Mouse (Mus musculus): ENCODE results near the gene Impg2. TPM values are rescaled to one million over a fixed set of nuclear protein-coding genes. Genes with fewer than 3 reads are reported as not detected.

Impg2 gene
- polyA plus RNA-seq, 1 experiment from 2014 or later: 0.26 TPM

DNA sequence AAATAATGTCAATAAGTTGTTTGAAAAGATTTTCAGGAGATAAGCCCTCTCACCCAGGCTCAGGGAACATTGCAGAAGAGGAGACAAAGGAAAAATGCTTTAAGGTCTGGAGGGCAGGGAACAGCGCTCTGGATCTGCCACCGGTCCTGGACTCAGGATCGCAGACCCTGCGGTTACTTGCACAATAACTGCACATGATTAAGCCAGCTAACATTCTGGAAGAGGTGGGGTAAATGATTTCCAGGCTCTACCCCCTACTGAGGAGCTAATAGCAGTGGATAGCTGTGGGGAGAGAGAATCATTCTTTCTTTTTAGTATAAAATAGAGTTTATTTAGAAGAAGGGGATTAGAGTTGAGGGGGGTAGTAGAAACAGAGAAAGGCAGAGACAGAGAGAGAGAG is 103.5 kb downstream of the Impg2 start:
- ATAC-seq: no peak
- no peak overlapping the region for H3K4me3 ChIP-seq
- 24% methylated on average over 4 of the region's 4 CpGs for WGBS

GRCm38 (mm10) chr16:56311291-56311690 is 107.2 kb downstream of the Impg2 start:
- no peaks in the 10 kb centered on the region for H3K9me3 ChIP-seq (replicated peaks)
- H3K4me3 ChIP-seq: no peak overlapping the region
- no peaks in the 10 kb centered on the region for H3K36me3 ChIP-seq (ENCODE audit: poor library complexity, severe bottlenecking)
- ATAC-seq: no peak
- H3K27ac ChIP-seq: no peak overlapping the region
- no peak overlapping the region for H3K9ac ChIP-seq
- no peaks in the 10 kb centered on the region for H3K27me3 ChIP-seq
- H3K4me2 ChIP-seq: no peak overlapping the region
- H3K4me1 ChIP-seq: no peaks in the 10 kb centered on the region

More for the DNA sequence above, 103.5 kb downstream of the Impg2 start:
- H3K9ac ChIP-seq: no peak overlapping the region
- no peaks in the 10 kb centered on the region for H3K36me3 ChIP-seq (ENCODE audit: poor library complexity, severe bottlenecking)
- H3K9me3 ChIP-seq (replicated peaks): no peaks in the 10 kb centered on the region
- H3K4me1 ChIP-seq: no peaks in the 10 kb centered on the region
- H3K27ac ChIP-seq: no peak overlapping the region
- H3K27me3 ChIP-seq: no peaks in the 10 kb centered on the region
- H3K4me2 ChIP-seq: no peak overlapping the region

Other genes with a start within 250 kb of the Impg2 start
- 656 and 765 TPM in 2 replicates for gene Rpl24, start 238.0 kb upstream of the Impg2 start, polyA plus RNA-seq (2015; fragmentation: Nextera tagmentation; extraction: Ambion mirVana)
- gene Zbtb11, start 230.4 kb upstream of the Impg2 start, polyA plus RNA-seq (2015; fragmentation: Nextera tagmentation; extraction: Ambion mirVana): 18.9 and 19.2 TPM in 2 replicates
- 289 and 296 TPM in 2 replicates for gene Pcnp, start 174.6 kb upstream of the Impg2 start, polyA plus RNA-seq (2015; fragmentation: Nextera tagmentation; extraction: Ambion mirVana)
- 25.8 and 26.3 TPM in 2 replicates for gene Trmt10c, start 166.5 kb upstream of the Impg2 start, polyA plus RNA-seq (2015; fragmentation: Nextera tagmentation; extraction: Ambion mirVana)
- 56.1 and 57.6 TPM in 2 replicates for gene Senp7, start 156.0 kb upstream of the Impg2 start, polyA plus RNA-seq (2015; fragmentation: Nextera tagmentation; extraction: Ambion mirVana)